Mouse (Mus musculus) adrenal gland, adult (tissue): ENCODE results near the gene Ttll12.
A peak's percentile ranks its signal among the peaks of the same experiment; 100 is the strongest.

Experiments used
- DNase-seq, 2 experiments: peaks; one replicate each; pipeline ENCODE4 v3.0.0; 2022 to 2023; ENCODE audit warnings: low spot score in 1 of 2; ENCODE audit not compliant: inconsistent age in 2 of 2

The Ttll12 gene

DNA sequence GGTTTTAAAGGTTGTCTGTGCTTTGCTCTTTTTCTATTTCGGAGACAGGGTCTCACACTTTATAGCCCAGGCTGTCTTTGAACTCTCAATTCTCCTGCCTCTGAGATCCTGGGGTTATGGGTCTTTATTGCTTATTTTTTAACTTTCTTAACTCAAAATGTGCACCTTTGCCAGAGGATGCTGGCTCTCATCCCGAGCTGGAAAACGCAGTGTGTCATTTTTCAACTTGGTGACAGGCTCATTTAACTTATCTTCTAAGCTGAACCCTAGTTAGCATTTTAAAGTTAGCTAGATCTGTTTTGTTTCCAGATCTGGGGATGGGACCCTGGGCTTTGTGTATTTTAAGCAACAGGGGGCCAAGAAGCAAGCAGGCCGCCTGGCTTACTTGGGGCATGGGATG is 66.1 kb downstream of the Ttll12 start:
- DNase-seq = peak in 1 of 2 experiments; percentile 45

DNA sequence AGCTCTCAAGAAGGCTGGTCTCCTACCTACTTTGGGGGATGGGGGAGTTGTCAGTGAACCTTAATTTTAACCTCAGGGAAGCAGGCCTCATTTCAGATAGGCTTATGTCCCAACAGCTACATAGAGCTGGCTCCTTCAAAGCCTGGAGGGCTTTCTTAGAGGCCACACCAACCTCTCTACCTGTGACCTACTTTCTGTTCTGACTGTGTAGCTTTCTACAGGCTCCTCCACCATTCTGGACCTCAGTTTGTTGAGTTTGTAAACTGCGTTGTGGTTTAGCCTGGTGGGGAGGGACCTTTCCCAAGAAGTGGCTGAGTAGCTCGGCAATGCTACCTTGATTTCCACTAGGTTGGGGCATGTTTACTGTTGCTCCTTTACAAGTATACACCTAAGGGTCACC is 67.2 kb downstream of the Ttll12 start:
- DNase-seq = no peak

DNA sequence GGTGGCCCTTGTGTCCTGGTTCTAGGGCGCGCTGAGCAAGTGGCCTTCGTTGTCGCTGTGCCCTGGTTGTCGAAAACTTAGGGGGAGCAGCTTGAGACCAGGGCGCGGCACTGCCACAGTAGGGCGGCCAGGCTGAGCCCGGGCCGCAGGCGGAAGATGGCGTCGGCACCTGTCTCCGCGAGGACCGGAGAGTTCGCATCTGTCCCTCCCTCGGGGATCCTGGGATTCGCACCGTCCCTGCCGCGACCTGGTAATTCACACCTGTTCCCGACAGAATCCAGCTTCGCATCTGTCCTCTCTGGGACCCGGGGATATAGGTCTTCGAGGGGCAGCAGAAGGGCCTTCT is 67.9 kb downstream of the Ttll12 start:
- DNase-seq = no peak

DNA sequence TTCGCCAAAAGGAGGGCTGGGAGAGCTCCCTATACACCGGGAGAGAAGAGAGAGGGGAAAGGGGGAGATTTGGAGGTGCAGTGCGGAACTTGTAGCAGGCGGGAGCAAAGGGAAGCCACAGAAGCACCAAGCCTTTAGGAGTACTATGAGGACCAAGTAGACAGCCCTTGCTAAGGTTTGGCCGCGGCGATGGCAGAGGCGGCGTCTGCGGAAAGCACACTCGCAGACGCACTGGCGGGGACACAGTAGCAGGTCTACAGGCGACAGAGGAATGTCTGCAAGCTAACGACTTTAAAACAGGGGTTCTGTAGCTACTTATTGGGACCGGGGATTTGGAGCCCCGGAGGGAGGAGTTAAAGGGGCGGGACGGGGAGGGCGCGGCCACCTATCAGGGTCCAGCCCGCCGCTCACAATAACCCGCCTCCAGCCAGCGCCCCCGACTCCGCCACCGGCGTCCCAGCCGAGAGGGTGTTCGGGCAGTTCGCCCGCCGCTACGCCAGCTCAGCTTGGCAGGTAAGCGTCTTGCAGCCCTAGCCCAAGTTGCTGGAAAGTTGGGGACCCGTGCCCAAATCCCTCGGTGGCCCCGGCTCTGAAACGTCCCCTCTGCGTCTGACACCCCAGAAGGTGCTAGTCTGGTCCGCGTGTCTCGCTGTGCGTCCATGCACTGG is 68.4 kb downstream of the Ttll12 start, which contains the start of gene Bik:
Gene Bik (plus strand): TSS at position 439 of the 668 bp plus-strand sequence.
- peak; percentile 74 to 85 for DNase-seq
